Mouse (Mus musculus) kidney, embryonic 14.5 days (tissue): ENCODE measurements around the gene Map3k1. TPM values are rescaled to one million over a fixed set of nuclear protein-coding genes. Genes with fewer than 3 reads are reported as not detected.

Source experiments
- ATAC-seq: fragments of 200-750 bp; cut with Nextera tagmentation; 2 replicates; pipeline ENCODE4 v1.8.0; 2017; ENCODE audit warnings: moderate number of reproducible peaks, mild to moderate bottlenecking, moderate TSS enrichment, moderate library complexity; ENCODE audit not compliant: low FRiP score, low TSS enrichment
- H3K27ac ChIP-seq: fragments of 300-500 bp; sonication (generic); 2 replicates; pipeline ENCODE4 v1.5.1; 2014; ENCODE audit warnings: low read depth, mild to moderate bottlenecking, low read length, moderate library complexity, mixed read lengths
- H3K27me3 ChIP-seq: fragments of 300-500 bp; sonication (generic); 2 replicates; pipeline ENCODE4 v1.6.1; 2014; ENCODE audit warnings: mild to moderate bottlenecking, low read length; ENCODE audit not compliant: control insufficient read depth, insufficient read depth
- H3K36me3 ChIP-seq: fragments of 300-500 bp; sonication (generic); 2 replicates; pipeline ENCODE4 v1.6.1; 2014; ENCODE audit warnings: low read length, mixed read lengths; ENCODE audit not compliant: control insufficient read depth, insufficient read depth
- H3K4me1 ChIP-seq: fragments of 300-500 bp; sonication (generic); 2 replicates; pipeline ENCODE4 v1.6.1; 2014; ENCODE audit warnings: low read length, mixed read lengths; ENCODE audit not compliant: control insufficient read depth, insufficient read depth
- H3K4me2 ChIP-seq: fragments of 300-500 bp; sonication (generic); replicated peaks from 2 replicates; pipeline ENCODE4 v1.6.1; 2014; ENCODE audit warnings: low read depth, mild to moderate bottlenecking, low read length
- H3K4me3 ChIP-seq: fragments of 300-500 bp; sonication (generic); 2 replicates; pipeline ENCODE4 v1.5.1; 2014; ENCODE audit warnings: mild to moderate bottlenecking, low read length
- H3K9ac ChIP-seq: fragments of 300-500 bp; sonication (generic); 2 replicates; pipeline ENCODE4 v1.6.1; 2014; ENCODE audit warnings: low read depth, mild to moderate bottlenecking, low read length, moderate library complexity
- H3K9me3 ChIP-seq: fragments of 300-500 bp; sonication (generic); 2 replicates; pipeline ENCODE4 v1.6.1; 2016; ENCODE audit warnings: low read length; ENCODE audit not compliant: control insufficient read depth
- WGBS: fragments of 180-500 bp; shearing (Covaris S2); extraction: QIAGEN DNeasy Blood & Tissue Kit; methylation state at CpG from one replicate; pipeline ENCODE4 v1.1.7; 2014; 5-methylcytosine and 5-hydroxymethylcytosine counted together
- polyA plus RNA-seq: library from polyadenylated mRNA; unstranded; fragments of >200 nt; fragmentation: Nextera tagmentation; extraction: Ambion mirVana; gene quantifications from 2 replicates; pipeline ENCODE4 v1.2.1, GENCODE M21; 2014

Gene Map3k1
- polyA plus RNA-seq, 1 experiment from 2014 or later = 38.4 TPM

- ATAC-seq = no peak
- Histone ChIP-seq H3K9me3 (peaks cover 5% of the 10 kb centered on the region; the same call in 1 of the 2 replicates), H3K4me2 (no peak overlapping the region), H3K27me3 (no peaks in the 10 kb centered on the region), H3K9ac (no peak overlapping the region), H3K4me3 (no peak overlapping the region), H3K36me3 (no peaks in the 10 kb centered on the region), H3K27ac (no peak overlapping the region), H3K4me1 (0 out of 2 replicates have a peak, but pooled peaks cover 2% of the 10 kb centered on the region)
- 93% methylated on average over 7 of the region's 7 CpGs for WGBS
Observed at GRCm38 (mm10) chr13:111817773-111818172, 9.0 kb upstream of the Map3k1 start.

DNA sequence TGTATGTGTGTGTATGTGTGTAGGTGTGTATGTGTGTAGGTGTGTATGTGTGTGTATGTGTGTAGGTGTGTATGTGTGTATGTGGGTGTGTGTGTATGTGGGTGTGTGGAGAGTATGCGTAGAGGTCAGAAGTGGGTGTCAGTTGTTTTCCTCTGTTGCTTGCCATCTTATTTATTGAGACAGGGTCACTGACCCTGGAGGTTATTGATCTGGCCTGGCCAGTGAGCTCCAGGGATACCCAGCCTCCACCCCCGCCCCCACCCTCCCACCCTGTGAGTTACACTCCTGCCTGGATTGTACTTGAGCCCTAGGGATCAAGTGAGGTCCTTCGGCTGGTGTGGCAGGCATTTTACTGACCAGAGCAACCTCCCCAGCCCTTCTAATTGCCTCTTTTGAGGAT is 7.6 kb upstream of the Map3k1 start:
- WGBS = 65% methylated on average over 3 of the region's 3 CpGs
- Histone ChIP-seq H3K9ac (no peak overlapping the region), H3K4me2 (no peak overlapping the region), H3K4me3 (no peak overlapping the region), H3K27me3 (no peaks in the 10 kb centered on the region), H3K9me3 (peaks cover 5% of the 10 kb centered on the region; the same call in 1 of the 2 replicates), H3K4me1 (0 out of 2 replicates have a peak, but pooled peaks cover 2% of the 10 kb centered on the region), H3K27ac (no peak overlapping the region), H3K36me3 (no peaks in the 10 kb centered on the region)
- no peak for ATAC-seq

DNA sequence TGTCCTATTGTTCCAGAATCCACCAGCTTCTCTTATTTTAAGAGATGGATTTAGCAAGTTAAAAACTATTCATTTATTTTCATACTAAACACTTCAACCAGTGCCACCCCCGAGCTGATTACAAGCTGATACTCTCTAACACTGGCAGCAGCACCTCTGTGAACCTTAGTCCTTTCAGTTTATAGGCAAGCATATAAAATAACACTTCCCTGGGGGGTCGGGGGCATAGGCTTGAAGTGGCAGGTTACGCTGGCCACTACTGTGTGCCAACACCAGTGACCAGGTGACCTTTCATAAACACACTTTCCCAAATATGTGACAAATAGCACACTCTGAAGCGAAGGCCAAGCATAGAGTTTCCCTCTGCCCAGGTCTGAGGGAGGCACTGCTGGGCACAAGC is 6.7 kb upstream of the Map3k1 start:
- no peak overlapping the region for H3K4me2 ChIP-seq
- no peak for ATAC-seq
- H3K27ac ChIP-seq = no peak overlapping the region
- H3K4me1 ChIP-seq = 0 out of 2 replicates have a peak, but pooled peaks cover 2% of the 10 kb centered on the region
- WGBS = 92% methylated on average over 4 of the region's 4 CpGs
- H3K4me3 ChIP-seq = no peak overlapping the region
- H3K9me3 ChIP-seq = peaks cover 5% of the 10 kb centered on the region; the same call in 1 of the 2 replicates
- H3K9ac ChIP-seq = no peak overlapping the region
- no peaks in the 10 kb centered on the region for H3K36me3 ChIP-seq
- no peaks in the 10 kb centered on the region for H3K27me3 ChIP-seq

DNA sequence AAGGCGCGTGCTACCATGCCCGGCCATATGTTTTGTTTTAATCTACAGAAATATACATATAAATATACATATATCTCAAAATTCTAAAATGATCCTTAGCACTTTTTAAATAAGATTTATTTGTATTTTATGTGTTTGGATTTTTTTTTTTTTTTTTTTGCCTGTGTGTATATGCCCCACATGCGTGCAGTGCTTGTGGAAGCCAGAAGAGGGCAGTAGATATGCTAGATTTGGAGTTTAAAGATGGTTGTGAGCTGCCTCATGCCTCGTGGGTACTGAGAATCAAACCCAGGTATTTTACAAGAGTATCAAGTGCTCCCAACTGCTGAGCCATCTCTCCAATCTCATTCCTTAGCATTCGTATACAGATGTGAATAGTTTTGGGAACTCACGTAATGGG is 6.2 kb upstream of the Map3k1 start:
- no peak overlapping the region for H3K4me2 ChIP-seq
- WGBS = 97% methylated on average over 7 of the region's 7 CpGs
- no peaks in the 10 kb centered on the region for H3K27me3 ChIP-seq
- H3K4me1 ChIP-seq = 0 out of 2 replicates have a peak, but pooled peaks cover 2% of the 10 kb centered on the region
- ATAC-seq = no peak
- no peak overlapping the region for H3K4me3 ChIP-seq
- no peaks in the 10 kb centered on the region for H3K36me3 ChIP-seq
- no peak overlapping the region for H3K9ac ChIP-seq
- H3K9me3 ChIP-seq = peaks cover 5% of the 10 kb centered on the region; the same call in 1 of the 2 replicates
- H3K27ac ChIP-seq = no peak overlapping the region

- H3K9ac ChIP-seq = no peak overlapping the region
Observed at GRCm38 (mm10) chr13:111812647-111813046, 3.9 kb upstream of the Map3k1 start.

DNA sequence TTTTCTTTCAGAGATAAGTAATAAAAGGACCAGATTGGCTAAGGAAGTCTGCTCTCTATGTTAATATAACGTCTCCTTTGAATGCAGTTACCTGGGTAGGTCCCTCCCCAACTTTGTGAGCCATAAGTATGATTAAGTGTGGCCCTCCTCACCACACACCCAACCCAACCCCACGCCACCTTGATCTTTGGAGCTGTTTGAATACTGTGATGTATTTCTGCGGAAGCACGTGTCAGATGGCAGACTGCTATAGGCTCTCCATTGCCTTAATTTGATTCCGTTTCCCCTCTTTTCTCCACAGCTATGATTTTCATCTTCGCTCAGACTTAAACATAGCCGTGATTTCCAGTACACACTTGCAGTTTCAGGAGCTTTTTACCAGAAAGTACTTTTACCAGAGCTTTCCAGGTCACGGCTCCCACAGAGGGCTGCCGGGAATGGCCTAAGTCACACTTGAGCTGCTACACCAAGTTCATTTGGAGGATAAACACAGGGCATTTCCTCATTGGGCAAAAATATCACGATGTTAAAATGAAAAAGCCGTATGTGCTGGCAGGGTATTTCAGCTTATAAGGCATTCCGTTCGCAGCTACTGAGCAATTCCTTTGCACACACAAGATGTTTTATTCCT is 2.3 kb upstream of the Map3k1 start:
- no peak for ATAC-seq
- Histone ChIP-seq H3K4me1 (peaks cover 12% of the 10 kb centered on the region; the same call in 1 of the 2 replicates), H3K9me3 (peaks cover 5% of the 10 kb centered on the region; the same call in 1 of the 2 replicates), H3K4me2 (no peak overlapping the region), H3K36me3 (no peaks in the 10 kb centered on the region), H3K27me3 (no peaks in the 10 kb centered on the region), H3K4me3 (no peak overlapping the region), H3K9ac (no peak overlapping the region), H3K27ac (no peak overlapping the region)
- WGBS = 69% methylated on average over 13 of the region's 13 CpGs

More at GRCm38 (mm10) chr13:111812647-111813046, 3.9 kb upstream of the Map3k1 start:
- Histone ChIP-seq H3K27ac (no peak overlapping the region), H3K36me3 (no peaks in the 10 kb centered on the region), H3K27me3 (no peaks in the 10 kb centered on the region), H3K9me3 (peaks cover 5% of the 10 kb centered on the region; the same call in 1 of the 2 replicates), H3K4me2 (no peak overlapping the region), H3K4me3 (no peak overlapping the region), H3K4me1 (0 out of 2 replicates have a peak, but pooled peaks cover 5% of the 10 kb centered on the region)
- WGBS = 83% methylated on average over 2 of the region's 2 CpGs
- ATAC-seq = no peak

DNA sequence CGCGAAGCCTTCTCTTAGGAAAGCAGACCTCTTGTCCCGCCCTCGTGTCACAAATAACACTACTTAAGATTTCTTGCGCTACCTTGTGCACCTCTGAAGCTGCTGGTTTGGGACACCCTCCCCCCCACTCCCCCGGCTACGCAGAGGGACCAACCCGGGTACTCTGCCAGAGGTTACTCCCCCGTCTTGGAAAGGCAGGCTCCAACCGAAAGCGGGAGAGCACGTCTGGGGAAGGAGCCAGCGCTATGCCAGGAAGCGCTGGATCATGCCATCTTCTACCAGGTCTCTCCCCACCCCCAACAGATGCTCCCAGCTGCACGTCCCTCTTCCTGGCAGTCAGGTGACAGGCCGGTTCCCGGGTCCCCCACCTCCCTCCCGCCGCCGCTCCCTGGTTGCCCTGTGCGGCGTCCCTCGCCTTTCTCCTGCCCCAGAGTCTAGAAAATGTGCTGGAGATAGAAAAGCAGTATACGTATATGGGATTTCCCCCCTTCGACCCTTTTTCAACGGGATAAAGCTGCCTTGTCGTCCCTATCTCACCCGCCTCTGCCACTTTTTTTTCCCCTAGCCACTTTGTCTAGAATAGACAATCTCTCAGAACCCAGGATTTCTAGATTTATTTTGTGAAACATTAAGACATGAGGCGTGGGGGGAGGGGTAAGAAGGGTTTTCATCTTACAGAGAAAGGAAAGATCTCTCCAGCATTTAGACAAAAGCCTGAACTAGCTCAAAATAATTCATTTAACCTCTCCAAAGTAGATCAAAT is 854 bp upstream of the Map3k1 start:
- H3K36me3 ChIP-seq = no peaks in the 10 kb centered on the region
- peak overlapping the region; percentile 89 for H3K4me2 ChIP-seq
- peak overlapping the region; percentile 98 for H3K4me3 ChIP-seq
- no peaks in the 10 kb centered on the region for H3K27me3 ChIP-seq
- 2% methylated on average over 29 of the region's 29 CpGs for WGBS
- ATAC-seq = peak; percentile 57
- H3K4me1 ChIP-seq = peaks cover 25% of the 10 kb centered on the region
- H3K9me3 ChIP-seq = no peaks in the 10 kb centered on the region
- peak overlapping the region; percentile 99 for H3K9ac ChIP-seq
- peak overlapping the region; percentile 92 for H3K27ac ChIP-seq

- 1% methylated on average over 33 of the region's 38 CpGs for WGBS
- H3K27me3 ChIP-seq = no peaks in the 10 kb centered on the region
Observed at GRCm38 (mm10) chr13:111808387-111808636, 481 bp downstream of the Map3k1 start.

More at GRCm38 (mm10) chr13:111808387-111808636, 481 bp downstream of the Map3k1 start:
- Histone ChIP-seq H3K27ac (peak overlapping the region; percentile 98), H3K4me1 (peaks cover 33% of the 10 kb centered on the region), H3K36me3 (no peaks in the 10 kb centered on the region), H3K4me2 (peak overlapping the region; percentile 89), H3K9ac (peak overlapping the region; percentile 99), H3K9me3 (no peaks in the 10 kb centered on the region), H3K4me3 (peak overlapping the region; percentile 98)
- ATAC-seq = peak; percentile 56
